Mouse (Mus musculus) heart, adult 2 months (tissue): ENCODE data around the gene Tenm4. TPM values are rescaled to one million over a fixed set of nuclear protein-coding genes. Genes with fewer than 3 reads are reported as not detected.

ENCODE experiments used
- DNase-seq, 2 experiments: peaks; one replicate each; pipeline ENCODE4 v3.0.0; 2021
- H3K27ac ChIP-seq: fragments of 200-600 bp; 2 replicates; pipeline ENCODE4 v1.8.1; 2022
- H3K27me3 ChIP-seq: fragments of 200-500 bp; 2 replicates; pipeline ENCODE4 v1.6.1; 2012; ENCODE audit warnings: mild to moderate bottlenecking, low read length, inconsistent platforms, mixed read lengths; ENCODE audit not compliant: control insufficient read depth, insufficient read depth
- H3K36me3 ChIP-seq: fragments of 200-500 bp; 2 replicates; pipeline ENCODE4 v1.6.1; 2012; ENCODE audit warnings: low read length, inconsistent platforms; ENCODE audit not compliant: control insufficient read depth, insufficient read depth
- H3K4me1 ChIP-seq: fragments of 200-500 bp; 2 replicates; pipeline ENCODE4 v1.6.1; 2011; ENCODE audit warnings: low read length; ENCODE audit not compliant: control insufficient read depth, insufficient read depth
- H3K4me3 ChIP-seq: fragments of 200-600 bp; 2 replicates; pipeline ENCODE4 v1.8.1; 2022
- H3K79me2 ChIP-seq: fragments of 200-500 bp; replicated peaks from 2 replicates; pipeline ENCODE4 v1.6.1; 2012; ENCODE audit warnings: mild to moderate bottlenecking, inconsistent platforms, low read length, moderate library complexity, mixed read lengths; ENCODE audit not compliant: control insufficient read depth, insufficient read depth
- H3K9ac ChIP-seq: fragments of 200-500 bp; 2 replicates; pipeline ENCODE4 v1.6.1; 2012; ENCODE audit warnings: low read depth, mild to moderate bottlenecking, control low read depth, inconsistent platforms, low read length, mixed read lengths
- CTCF ChIP-seq: fragments of 200-600 bp; IDR thresholded peaks from 2 replicates; pipeline ENCODE4 v1.8.1; 2022; ENCODE audit warnings: antibody characterized with exemption, mild to moderate bottlenecking, moderate library complexity
- EP300 ChIP-seq: fragments of 200-500 bp; IDR thresholded peaks from 2 replicates; pipeline ENCODE4 v1.6.1; 2011; ENCODE audit warnings: low read depth, low read length, control low read depth; ENCODE audit not compliant: insufficient read depth
- POLR2A ChIP-seq: fragments of 200-500 bp; IDR thresholded peaks from 2 replicates; pipeline ENCODE4 v1.6.1; 2011; ENCODE audit warnings: mild to moderate bottlenecking, low read depth, low read length, control low read depth; ENCODE audit not compliant: insufficient read depth
- WGBS: fragments of 180-500 bp; shearing (Covaris S2); methylation state at CpG from one replicate; pipeline ENCODE4 v1.1.7; 2018; 5-methylcytosine and 5-hydroxymethylcytosine counted together
- intact Hi-C: fragments of 180-260 bp; cut with DNase I; formaldehyde crosslinking; loops from one replicate; pipeline ENCODE4 v1.15.1; 2025
- polyA plus RNA-seq: library from polyadenylated mRNA; depleted of rRNA; stranded (reverse); fragments of >200 nt; gene quantifications from 2 replicates; pipeline ENCODE4 v1.2.3, GENCODE M21; 2012
- total RNA-seq, 2 experiments: library from RNA; stranded (reverse); gene quantifications; 2 replicates each; pipeline ENCODE4 v1.2.3; 2021

Tenm4 gene
- total and polyA plus RNA-seq, 3 experiments = 0.34 to 1.3 (median 0.74) TPM

GRCm38 (mm10) chr7:96222569-96222968 is 51.5 kb downstream of the Tenm4 start:
- no peaks in the 10 kb centered on the region for H3K27me3 ChIP-seq
- DNase-seq = no peak
- H3K36me3 ChIP-seq = no peaks in the 10 kb centered on the region
- no peaks in the 10 kb centered on the region for H3K4me1 ChIP-seq
- H3K9ac ChIP-seq = no peak overlapping the region
- intact Hi-C loops = no loop called here
- H3K4me3 ChIP-seq = no peak overlapping the region
- TF ChIP-seq POLR2A (no peak), EP300 (no peak), CTCF (no peak)
- WGBS = 94% methylated on average over 1 of the region's 1 CpGs
- H3K79me2 ChIP-seq = no peaks in the 10 kb centered on the region
- no peak overlapping the region for H3K27ac ChIP-seq

GRCm38 (mm10) chr7:96228562-96229268 is 57.7 kb downstream of the Tenm4 start:
- H3K27me3 ChIP-seq = no peaks in the 10 kb centered on the region
- no peaks in the 10 kb centered on the region for H3K79me2 ChIP-seq
- no peak for DNase-seq
- WGBS = 84% methylated on average over 6 of the region's 6 CpGs
- no peaks in the 10 kb centered on the region; the same call in 1 of the 2 replicates for H3K4me1 ChIP-seq
- H3K4me3 ChIP-seq = no peak overlapping the region
- no peak for TF ChIP-seq CTCF
- no peak for TF ChIP-seq EP300
- TF ChIP-seq POLR2A = no peak
- no peak overlapping the region for H3K27ac ChIP-seq
- H3K36me3 ChIP-seq = no peaks in the 10 kb centered on the region
- intact Hi-C loops = no loop called here
- H3K9ac ChIP-seq = no peak overlapping the region

GRCm38 (mm10) chr7:96230006-96230719 is 59.1 kb downstream of the Tenm4 start:
- Histone ChIP-seq H3K9ac (no peak overlapping the region), H3K27me3 (no peaks in the 10 kb centered on the region), H3K4me1 (no peaks in the 10 kb centered on the region; the same call in 1 of the 2 replicates), H3K79me2 (no peaks in the 10 kb centered on the region), H3K4me3 (no peak overlapping the region), H3K27ac (no peak overlapping the region), H3K36me3 (no peaks in the 10 kb centered on the region)
- TF ChIP-seq POLR2A = no peak
- TF ChIP-seq EP300 = no peak
- no peak for TF ChIP-seq CTCF
- intact Hi-C loops = no loop called here
- WGBS = 61% methylated on average over 8 of the region's 8 CpGs
- DNase-seq = no peak

GRCm38 (mm10) chr7:96230720-96231241 is 59.7 kb downstream of the Tenm4 start:
- no peak for TF ChIP-seq CTCF
- no peak for TF ChIP-seq POLR2A
- no peak for TF ChIP-seq EP300
- H3K27me3 ChIP-seq = no peaks in the 10 kb centered on the region
- no peaks in the 10 kb centered on the region; the same call in 1 of the 2 replicates for H3K4me1 ChIP-seq
- WGBS = 44% methylated on average over 9 of the region's 9 CpGs
- no peaks in the 10 kb centered on the region for H3K36me3 ChIP-seq
- no peak for DNase-seq
- no peak overlapping the region for H3K27ac ChIP-seq
- no peak overlapping the region for H3K9ac ChIP-seq
- H3K4me3 ChIP-seq = no peak overlapping the region
- H3K79me2 ChIP-seq = no peaks in the 10 kb centered on the region
- intact Hi-C loops = no loop called here

- no peaks in the 10 kb centered on the region for H3K79me2 ChIP-seq
- H3K4me1 ChIP-seq = no peaks in the 10 kb centered on the region
- no peaks in the 10 kb centered on the region for H3K27me3 ChIP-seq
- H3K4me3 ChIP-seq = no peak overlapping the region
- no peak for DNase-seq
- no peak for TF ChIP-seq EP300
- TF ChIP-seq POLR2A = no peak
- no peak overlapping the region for H3K27ac ChIP-seq
- no peak overlapping the region for H3K9ac ChIP-seq
- intact Hi-C loops = no loop called here
- no peaks in the 10 kb centered on the region for H3K36me3 ChIP-seq
- 86% methylated on average over 6 of the region's 6 CpGs for WGBS
Observed at GRCm38 (mm10) chr7:96235847-96236246, 64.8 kb downstream of the Tenm4 start.

GRCm38 (mm10) chr7:96240661-96241060 is 69.6 kb downstream of the Tenm4 start:
- H3K4me1 ChIP-seq = no peaks in the 10 kb centered on the region
- H3K79me2 ChIP-seq = no peaks in the 10 kb centered on the region
- no peak overlapping the region for H3K27ac ChIP-seq
- peak in 1 of 2 experiments; percentile 11 for DNase-seq
- H3K4me3 ChIP-seq = no peak overlapping the region
- 53% methylated on average over 2 of the region's 2 CpGs for WGBS
- no peak overlapping the region for H3K9ac ChIP-seq
- no peak for TF ChIP-seq POLR2A
- no peak for TF ChIP-seq EP300
- TF ChIP-seq CTCF = no peak
- H3K27me3 ChIP-seq = no peaks in the 10 kb centered on the region
- intact Hi-C loops = no loop called here
- no peaks in the 10 kb centered on the region for H3K36me3 ChIP-seq
